Mouse (Mus musculus) embryonic facial prominence, embryonic 11.5 days (tissue): Measurements from ENCODE around the gene Tax1bp1. TPM values are rescaled to one million over a fixed set of nuclear protein-coding genes. Genes with fewer than 3 reads are reported as not detected.
A peak's percentile ranks its signal among the peaks of the same experiment; 100 is the strongest.

Source experiments
- ATAC-seq: fragments of 200-750 bp; cut with Nextera tagmentation; replicated peaks from 2 replicates; pipeline ENCODE4 v1.8.0; 2017; ENCODE audit warnings: low read depth; ENCODE audit not compliant: insufficient number of reproducible peaks, low FRiP score, low TSS enrichment
- DNase-seq: peaks from one replicate; pipeline ENCODE4 v3.0.0-alpha.2; 2015; ENCODE audit warnings: low spot score
- H3K27ac ChIP-seq: fragments of 300-500 bp; sonication (generic); replicated peaks from 2 replicates; pipeline ENCODE4 v1.5.1; 2014; ENCODE audit warnings: mild to moderate bottlenecking, low read depth, low read length, control low read depth
- H3K27me3 ChIP-seq: fragments of 300-500 bp; sonication (generic); 2 replicates; pipeline ENCODE4 v1.6.1; 2014; ENCODE audit warnings: mild to moderate bottlenecking, low read length, moderate library complexity, mixed read lengths; ENCODE audit not compliant: control insufficient read depth, insufficient read depth
- H3K36me3 ChIP-seq: fragments of 300-500 bp; sonication (generic); replicated peaks from 2 replicates; pipeline ENCODE4 v1.6.1; 2014; ENCODE audit warnings: low read depth, mild to moderate bottlenecking, low read length, moderate library complexity, mixed read lengths; ENCODE audit not compliant: control insufficient read depth, insufficient read depth
- H3K4me1 ChIP-seq: fragments of 300-500 bp; sonication (generic); 2 replicates; pipeline ENCODE4 v1.6.1; 2014; ENCODE audit warnings: low read length, mixed read lengths; ENCODE audit not compliant: control insufficient read depth, insufficient read depth
- H3K4me2 ChIP-seq: fragments of 300-500 bp; sonication (generic); 2 replicates; pipeline ENCODE4 v1.6.1; 2014; ENCODE audit warnings: low read depth, mild to moderate bottlenecking, control low read depth, low read length, moderate library complexity
- H3K4me3 ChIP-seq: fragments of 300-500 bp; sonication (generic); 2 replicates; pipeline ENCODE4 v1.5.1; 2014; ENCODE audit warnings: low read depth, low read length, control low read depth
- H3K9ac ChIP-seq: fragments of 300-500 bp; sonication (generic); replicated peaks from 2 replicates; pipeline ENCODE4 v1.6.1; 2014; ENCODE audit warnings: mild to moderate bottlenecking, control low read depth, low read length
- H3K9me3 ChIP-seq: fragments of 300-500 bp; sonication (generic); replicated peaks from 2 replicates; pipeline ENCODE4 v1.6.1; 2016; ENCODE audit warnings: mild to moderate bottlenecking, low read length, inconsistent platforms, mixed read lengths; ENCODE audit not compliant: control insufficient read depth
- WGBS: fragments of 180-500 bp; shearing (Covaris S2); extraction: QIAGEN DNeasy Blood & Tissue Kit; methylation state at CpG from one replicate; pipeline ENCODE4 v1.1.7; 2014; 5-methylcytosine and 5-hydroxymethylcytosine counted together
- polyA plus RNA-seq: library from polyadenylated mRNA; unstranded; fragments of >200 nt; fragmentation: Nextera tagmentation; extraction: Ambion mirVana; gene quantifications from 2 replicates; pipeline ENCODE4 v1.2.1, GENCODE M21; 2014

Gene Tax1bp1
- polyA plus RNA-seq, 1 experiment from 2014 or later, result 156 TPM

DNA sequence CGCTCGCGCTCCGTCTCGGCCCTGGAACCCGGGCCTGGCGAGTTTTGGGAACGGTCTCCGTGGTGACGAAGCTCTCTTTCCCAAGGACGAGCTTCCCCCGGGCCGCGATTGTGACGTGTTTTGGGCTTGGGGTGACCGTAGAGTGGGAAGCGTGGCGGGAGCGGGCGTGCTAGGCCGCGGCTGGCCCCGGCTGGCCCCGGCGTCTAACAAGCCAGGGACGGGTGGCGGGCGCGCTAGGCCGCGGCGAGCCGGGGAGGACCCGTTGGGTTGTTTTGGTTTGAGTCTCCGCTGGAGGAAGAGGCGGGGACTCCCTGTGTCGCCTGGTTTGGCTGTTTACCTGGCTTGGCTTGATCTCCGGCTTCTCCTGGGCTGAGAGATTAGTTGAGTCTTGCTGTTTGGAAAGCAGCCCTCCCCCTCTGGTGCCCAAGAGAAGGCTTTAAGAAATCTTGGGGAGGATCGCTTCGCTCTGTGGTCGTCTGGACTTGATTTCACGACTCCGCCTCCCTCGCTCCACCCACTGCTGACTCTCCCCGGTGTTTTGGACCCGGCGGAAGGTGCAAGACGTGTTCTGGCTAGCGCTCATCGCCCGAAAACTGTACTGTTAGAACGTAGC is 474 bp downstream of the Tax1bp1 start:
- peak overlapping the region; percentile 75 for H3K9ac ChIP-seq
- peak; percentile 59 for ATAC-seq
- under 1% methylated on average over 52 of the region's 52 CpGs for WGBS

GRCm38 (mm10) chr6:52717493-52718192 is 4.1 kb downstream of the Tax1bp1 start:
- 84% methylated on average over 5 of the region's 5 CpGs for WGBS
- Histone ChIP-seq H3K27me3 (no peaks in the 10 kb centered on the region), H3K4me1 (no peaks in the 10 kb centered on the region), H3K4me3 (no peak overlapping the region), H3K4me2 (no peak overlapping the region), H3K9ac (no peak overlapping the region), H3K27ac (no peak overlapping the region), H3K36me3 (no peaks in the 10 kb centered on the region), H3K9me3 (no peaks in the 10 kb centered on the region)
- DNase-seq, result no peak
- ATAC-seq, result no peak

More for the DNA sequence above, 474 bp downstream of the Tax1bp1 start:
- peak overlapping the region; percentile 74 for H3K4me3 ChIP-seq
- H3K9me3 ChIP-seq, result no peaks in the 10 kb centered on the region
- peak overlapping the region; percentile 44 for H3K27ac ChIP-seq
- H3K4me1 ChIP-seq, result no peaks in the 10 kb centered on the region
- H3K36me3 ChIP-seq, result no peaks in the 10 kb centered on the region
- peak overlapping the region; percentile 53 for H3K4me2 ChIP-seq
- DNase-seq, result peak; percentile 80
- H3K27me3 ChIP-seq, result no peaks in the 10 kb centered on the region

- Histone ChIP-seq H3K4me1 (no peaks in the 10 kb centered on the region), H3K4me3 (no peak overlapping the region), H3K9me3 (no peaks in the 10 kb centered on the region), H3K9ac (no peak overlapping the region), H3K36me3 (no peaks in the 10 kb centered on the region; the same call in 1 of the 2 replicates), H3K27ac (no peak overlapping the region), H3K4me2 (no peak overlapping the region), H3K27me3 (no peaks in the 10 kb centered on the region)
- 66% methylated on average over 8 of the region's 8 CpGs for WGBS
- no peak for ATAC-seq
- peak; percentile 77 for DNase-seq
Observed at GRCm38 (mm10) chr6:52724805-52725439, 11.4 kb downstream of the Tax1bp1 start.

- WGBS, result 83% methylated on average over 4 of the region's 4 CpGs
- H3K4me3 ChIP-seq, result no peak overlapping the region
- no peaks in the 10 kb centered on the region; the same call in 1 of the 2 replicates for H3K36me3 ChIP-seq
- H3K9me3 ChIP-seq, result no peaks in the 10 kb centered on the region
- no peak overlapping the region for H3K4me2 ChIP-seq
- no peak for DNase-seq
- no peaks in the 10 kb centered on the region for H3K27me3 ChIP-seq
- ATAC-seq, result no peak
- H3K27ac ChIP-seq, result no peak overlapping the region
- H3K4me1 ChIP-seq, result no peaks in the 10 kb centered on the region
- H3K9ac ChIP-seq, result no peak overlapping the region
Observed at GRCm38 (mm10) chr6:52730338-52730737, 16.8 kb downstream of the Tax1bp1 start.

DNA sequence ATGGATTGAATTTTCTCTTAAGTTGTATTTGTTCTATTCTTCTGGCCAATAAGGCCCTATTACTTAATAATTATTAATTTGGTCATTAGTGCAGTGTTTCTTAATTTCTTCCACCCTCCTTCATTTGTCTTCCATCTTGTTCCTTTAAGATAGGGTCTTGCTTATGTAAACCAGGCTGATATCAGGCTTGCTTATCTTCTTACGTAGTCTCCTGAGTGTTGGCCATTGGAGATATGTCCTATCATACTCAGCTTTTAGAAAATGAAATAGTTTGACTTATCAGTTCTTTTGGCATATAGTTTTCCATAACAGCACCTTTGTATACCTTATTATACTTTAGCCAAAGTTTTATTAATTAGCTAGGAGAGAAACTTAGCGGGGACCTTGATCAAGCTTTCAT is 21.1 kb downstream of the Tax1bp1 start:
- no peaks in the 10 kb centered on the region for H3K4me1 ChIP-seq
- DNase-seq, result no peak
- no peaks in the 10 kb centered on the region for H3K36me3 ChIP-seq
- H3K9me3 ChIP-seq, result no peaks in the 10 kb centered on the region
- H3K27me3 ChIP-seq, result no peaks in the 10 kb centered on the region
- H3K4me2 ChIP-seq, result no peak overlapping the region
- H3K4me3 ChIP-seq, result no peak overlapping the region
- H3K9ac ChIP-seq, result no peak overlapping the region
- 97% methylated on average over 2 of the region's 2 CpGs for WGBS
- no peak for ATAC-seq
- H3K27ac ChIP-seq, result no peak overlapping the region

- ATAC-seq (no peak), DNase-seq (no peak)
- H3K27me3 ChIP-seq, result no peaks in the 10 kb centered on the region
- H3K27ac ChIP-seq, result no peak overlapping the region
- H3K4me1 ChIP-seq, result no peaks in the 10 kb centered on the region
- WGBS, result 93% methylated on average over 5 of the region's 5 CpGs
- H3K4me3 ChIP-seq, result no peak overlapping the region
- H3K9ac ChIP-seq, result no peak overlapping the region
- no peaks in the 10 kb centered on the region for H3K9me3 ChIP-seq
- no peak overlapping the region for H3K4me2 ChIP-seq
- H3K36me3 ChIP-seq, result peaks cover 3% of the 10 kb centered on the region
Observed at GRCm38 (mm10) chr6:52752832-52753231, 39.3 kb downstream of the Tax1bp1 start.

DNA sequence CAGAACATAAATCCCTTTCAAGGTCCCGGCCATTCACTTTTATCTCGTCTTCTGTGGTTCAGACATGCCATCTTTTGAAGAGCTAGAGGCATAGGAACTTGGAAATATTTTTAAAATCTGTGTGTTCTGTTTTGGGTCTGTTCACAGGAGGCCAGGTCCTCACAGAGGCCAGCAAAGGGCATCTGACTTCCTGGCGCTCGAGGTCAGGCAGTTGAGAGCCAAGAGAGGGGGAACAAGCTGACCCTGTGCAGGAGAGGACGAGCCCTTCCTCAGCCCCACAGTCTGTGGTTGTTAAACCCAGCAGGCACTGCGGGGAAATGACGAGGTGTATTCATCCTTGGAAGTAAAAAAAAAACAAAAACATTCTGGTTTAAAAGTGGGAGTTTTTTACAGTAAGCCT is 51.7 kb downstream of the Tax1bp1 start:
- peaks cover 5% of the 10 kb centered on the region for H3K36me3 ChIP-seq
- H3K27me3 ChIP-seq, result no peaks in the 10 kb centered on the region
- ATAC-seq (no peak), DNase-seq (no peak)
- H3K4me2 ChIP-seq, result no peak overlapping the region
- WGBS, result 55% methylated on average over 7 of the region's 7 CpGs
- no peaks in the 10 kb centered on the region for H3K4me1 ChIP-seq
- H3K9me3 ChIP-seq, result no peaks in the 10 kb centered on the region
- no peak overlapping the region for H3K4me3 ChIP-seq
- no peak overlapping the region for H3K27ac ChIP-seq
- H3K9ac ChIP-seq, result no peak overlapping the region

DNA sequence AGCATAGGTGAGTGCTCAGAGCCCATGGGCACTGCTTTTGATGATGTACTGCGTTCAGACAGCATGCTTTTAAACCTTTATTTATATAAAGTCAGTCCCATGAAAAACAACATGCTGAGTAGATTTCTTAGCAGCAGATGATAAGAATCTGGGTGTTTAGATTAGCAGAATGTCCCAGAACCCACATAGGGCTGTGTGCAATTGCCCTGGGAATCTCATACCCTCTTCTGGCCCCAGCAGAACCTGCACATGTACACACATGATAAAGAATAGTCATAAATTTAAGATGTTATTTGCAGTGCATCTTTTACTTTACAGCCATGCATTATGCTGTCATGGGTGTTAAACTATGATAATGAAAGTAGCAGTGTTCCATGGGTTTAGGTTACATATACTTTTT is 57.3 kb downstream of the Tax1bp1 start:
- Histone ChIP-seq H3K27me3 (no peaks in the 10 kb centered on the region), H3K9me3 (no peaks in the 10 kb centered on the region), H3K4me3 (no peak overlapping the region), H3K4me2 (no peak overlapping the region), H3K27ac (no peak overlapping the region), H3K36me3 (peaks cover 5% of the 10 kb centered on the region), H3K9ac (no peak overlapping the region), H3K4me1 (no peaks in the 10 kb centered on the region)
- DNase-seq (no peak), ATAC-seq (no peak)
- 71% methylated on average over 1 of the region's 1 CpGs for WGBS
